Mouse (Mus musculus): ENCODE measurements around the gene Lrp5.

DNA sequence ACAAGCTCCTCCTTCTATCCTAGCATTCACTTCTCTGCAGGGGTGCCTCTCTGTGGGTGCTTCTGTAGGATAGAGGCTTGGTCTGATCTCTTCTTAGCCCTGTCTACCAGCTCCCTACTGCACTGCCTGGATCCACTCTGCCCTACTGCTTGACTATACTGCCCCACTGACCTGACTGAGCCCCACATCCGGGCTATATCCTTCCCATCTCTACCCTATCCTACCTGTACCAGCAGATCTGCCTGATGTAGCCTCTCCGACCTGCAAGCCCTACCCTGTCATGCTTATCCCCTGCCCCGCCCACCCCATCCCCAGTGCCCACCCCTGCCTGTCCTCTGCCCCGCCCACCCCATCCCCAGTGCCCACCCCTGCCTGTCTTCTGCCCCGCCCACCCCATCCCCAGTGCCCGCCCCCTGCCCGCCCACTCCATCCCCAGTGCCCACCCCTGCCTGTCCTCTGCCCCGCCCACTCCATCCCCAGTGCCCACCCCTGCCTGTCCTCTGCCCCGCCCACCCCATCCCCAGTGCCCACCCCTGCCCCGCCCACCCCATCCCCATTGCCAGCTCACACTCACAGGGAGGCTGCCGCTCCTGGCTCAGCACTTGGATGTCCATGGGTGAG lies 37.4 kb downstream of the Lrp5 start:
- TF ChIP-seq POLR2A (IDR thresholded peaks at IDR 0.05; ENCODE audit: borderline replicate concordance, low read depth, low read length) (no peak), CTCF (IDR thresholded peaks at IDR 0.05; ENCODE audit: low read depth, low read length) (no peak)
